Mouse (Mus musculus) hindbrain, embryonic 13.5 days (tissue): ENCODE measurements around the gene Myo1h. TPM values are rescaled to one million over a fixed set of nuclear protein-coding genes. Genes with fewer than 3 reads are reported as not detected.

ENCODE experiments used
- ATAC-seq: fragments of 200-750 bp; cut with Nextera tagmentation; 2 replicates; pipeline ENCODE4 v1.8.0; 2017; ENCODE audit warnings: moderate TSS enrichment; ENCODE audit not compliant: low FRiP score
- H3K27ac ChIP-seq: fragments of 300-500 bp; sonication (generic); 2 replicates; pipeline ENCODE4 v1.5.1; 2015; ENCODE audit warnings: inconsistent platforms, mild to moderate bottlenecking, moderate library complexity
- H3K27me3 ChIP-seq: fragments of 300-500 bp; sonication (generic); 2 replicates; pipeline ENCODE4 v1.6.1; 2015; ENCODE audit warnings: mild to moderate bottlenecking, inconsistent platforms
- H3K36me3 ChIP-seq: fragments of 300-500 bp; sonication (generic); 2 replicates; pipeline ENCODE4 v1.6.1; 2015; ENCODE audit warnings: mild to moderate bottlenecking, inconsistent platforms
- H3K4me1 ChIP-seq: fragments of 300-500 bp; sonication (generic); replicated peaks from 2 replicates; pipeline ENCODE4 v1.6.1; 2015; ENCODE audit warnings: inconsistent platforms
- H3K4me2 ChIP-seq: fragments of 300-500 bp; sonication (generic); 2 replicates; pipeline ENCODE4 v1.6.1; 2015; ENCODE audit warnings: inconsistent platforms, mild to moderate bottlenecking, moderate library complexity
- H3K4me3 ChIP-seq: fragments of 300-500 bp; sonication (generic); 2 replicates; pipeline ENCODE4 v1.5.1; 2015; ENCODE audit warnings: mild to moderate bottlenecking, inconsistent platforms
- H3K9ac ChIP-seq: fragments of 300-500 bp; sonication (generic); 2 replicates; pipeline ENCODE4 v1.6.1; 2015; ENCODE audit warnings: mild to moderate bottlenecking, inconsistent platforms
- H3K9me3 ChIP-seq: fragments of 300-500 bp; sonication (generic); 2 replicates; pipeline ENCODE4 v1.6.1; 2016; ENCODE audit warnings: inconsistent platforms
- WGBS: fragments of 180-500 bp; shearing (Covaris S2); methylation state at CpG from one replicate; pipeline ENCODE4 v1.1.7; 2015; 5-methylcytosine and 5-hydroxymethylcytosine counted together
- polyA plus RNA-seq: library from polyadenylated mRNA; unstranded; fragments of >200 nt; fragmentation: Nextera tagmentation; extraction: Ambion mirVana; gene quantifications from 2 replicates; pipeline ENCODE4 v1.2.1, GENCODE M21; 2015

Myo1h gene
- polyA plus RNA-seq, 1 experiment from 2014 or later, result 0.93 TPM

GRCm38 (mm10) chr5:114299156-114299855 lies 10.3 kb downstream of the Myo1h start:
- no peak overlapping the region for H3K4me3 ChIP-seq
- no peaks in the 10 kb centered on the region for H3K36me3 ChIP-seq
- peaks cover 40% of the 10 kb centered on the region for H3K4me1 ChIP-seq
- peaks cover 76% of the 10 kb centered on the region for H3K27me3 ChIP-seq
- no peaks in the 10 kb centered on the region for H3K9me3 ChIP-seq
- H3K9ac ChIP-seq, result peak overlapping the region; percentile 24; the same call in 1 of the 2 replicates
- 19% methylated on average over 22 of the region's 22 CpGs for WGBS
- H3K4me2 ChIP-seq, result no peak overlapping the region
- H3K27ac ChIP-seq, result peak overlapping the region; percentile 64
- ATAC-seq, result no peak

GRCm38 (mm10) chr5:114299883-114300610 lies 11.1 kb downstream of the Myo1h start:
- ATAC-seq, result no peak
- H3K4me2 ChIP-seq, result no peak overlapping the region
- no peak overlapping the region for H3K9ac ChIP-seq
- no peak overlapping the region for H3K27ac ChIP-seq
- H3K4me1 ChIP-seq, result peaks cover 40% of the 10 kb centered on the region
- no peaks in the 10 kb centered on the region for H3K9me3 ChIP-seq
- no peak overlapping the region for H3K4me3 ChIP-seq
- WGBS, result 43% methylated on average over 24 of the region's 24 CpGs
- H3K27me3 ChIP-seq, result peaks cover 77% of the 10 kb centered on the region
- H3K36me3 ChIP-seq, result no peaks in the 10 kb centered on the region

- WGBS, result 75% methylated on average over 6 of the region's 6 CpGs
Observed at GRCm38 (mm10) chr5:114303166-114303565, 14.2 kb downstream of the Myo1h start.

GRCm38 (mm10) chr5:114306496-114306895 lies 17.5 kb downstream of the Myo1h start:
- peaks cover 88% of the 10 kb centered on the region for H3K27me3 ChIP-seq
- no peak overlapping the region for H3K4me3 ChIP-seq
- H3K4me2 ChIP-seq, result no peak overlapping the region
- H3K36me3 ChIP-seq, result no peaks in the 10 kb centered on the region
- 69% methylated on average over 5 of the region's 5 CpGs for WGBS
- no peaks in the 10 kb centered on the region for H3K9me3 ChIP-seq
- no peak overlapping the region for H3K9ac ChIP-seq
- ATAC-seq, result no peak
- H3K4me1 ChIP-seq, result 0 out of 2 replicates have a peak, but pooled peaks cover 5% of the 10 kb centered on the region
- no peak overlapping the region for H3K27ac ChIP-seq

More at GRCm38 (mm10) chr5:114303166-114303565, 14.2 kb downstream of the Myo1h start:
- Histone ChIP-seq H3K27ac (no peak overlapping the region), H3K27me3 (peaks cover 76% of the 10 kb centered on the region), H3K36me3 (no peaks in the 10 kb centered on the region), H3K9me3 (no peaks in the 10 kb centered on the region), H3K4me2 (no peak overlapping the region), H3K4me1 (peaks cover 21% of the 10 kb centered on the region), H3K4me3 (no peak overlapping the region), H3K9ac (no peak overlapping the region)
- ATAC-seq, result no peak

- 42% methylated on average over 18 of the region's 18 CpGs for WGBS
- Histone ChIP-seq H3K4me1 (0 out of 2 replicates have a peak, but pooled peaks cover 5% of the 10 kb centered on the region), H3K9me3 (no peaks in the 10 kb centered on the region), H3K27ac (no peak overlapping the region), H3K4me2 (peak overlapping the region; percentile 13; the same call in 1 of the 2 replicates), H3K36me3 (no peaks in the 10 kb centered on the region), H3K4me3 (no peak overlapping the region), H3K9ac (no peak overlapping the region), H3K27me3 (peaks cover 76% of the 10 kb centered on the region)
- ATAC-seq, result no peak; the same call in 1 of the 2 replicates
Observed at GRCm38 (mm10) chr5:114308765-114309679, 20.1 kb downstream of the Myo1h start.

- no peaks in the 10 kb centered on the region for H3K36me3 ChIP-seq
- no peak overlapping the region for H3K4me3 ChIP-seq
- H3K27ac ChIP-seq, result no peak overlapping the region
- ATAC-seq, result no peak
- H3K4me2 ChIP-seq, result peak overlapping the region; percentile 13; the same call in 1 of the 2 replicates
- peaks cover 5% of the 10 kb centered on the region; the same call in 1 of the 2 replicates for H3K4me1 ChIP-seq
- H3K9ac ChIP-seq, result no peak overlapping the region
- WGBS, result 51% methylated on average over 11 of the region's 11 CpGs
- no peaks in the 10 kb centered on the region for H3K9me3 ChIP-seq
- peaks cover 69% of the 10 kb centered on the region for H3K27me3 ChIP-seq
Observed at GRCm38 (mm10) chr5:114309680-114310036, 20.7 kb downstream of the Myo1h start.

GRCm38 (mm10) chr5:114323105-114323790 lies 34.3 kb downstream of the Myo1h start:
- no peak overlapping the region for H3K4me2 ChIP-seq
- no peak overlapping the region for H3K27ac ChIP-seq
- no peaks in the 10 kb centered on the region for H3K36me3 ChIP-seq
- WGBS, result 58% methylated on average over 25 of the region's 25 CpGs
- no peak overlapping the region for H3K9ac ChIP-seq
- H3K4me3 ChIP-seq, result no peak overlapping the region
- no peak for ATAC-seq
- H3K9me3 ChIP-seq, result no peaks in the 10 kb centered on the region
- H3K4me1 ChIP-seq, result peaks cover 8% of the 10 kb centered on the region; the same call in 1 of the 2 replicates
- H3K27me3 ChIP-seq, result peaks cover 18% of the 10 kb centered on the region; the same call in 1 of the 2 replicates

GRCm38 (mm10) chr5:114323791-114324507 lies 35.0 kb downstream of the Myo1h start:
- no peaks in the 10 kb centered on the region for H3K9me3 ChIP-seq
- H3K4me1 ChIP-seq, result peaks cover 8% of the 10 kb centered on the region; the same call in 1 of the 2 replicates
- no peaks in the 10 kb centered on the region for H3K36me3 ChIP-seq
- peaks cover 17% of the 10 kb centered on the region; the same call in 1 of the 2 replicates for H3K27me3 ChIP-seq
- H3K4me2 ChIP-seq, result peak overlapping the region; percentile 0; the same call in 1 of the 2 replicates
- ATAC-seq, result no peak
- no peak overlapping the region for H3K27ac ChIP-seq
- no peak overlapping the region for H3K9ac ChIP-seq
- no peak overlapping the region for H3K4me3 ChIP-seq
- 25% methylated on average over 16 of the region's 16 CpGs for WGBS

- Histone ChIP-seq H3K9me3 (no peaks in the 10 kb centered on the region), H3K4me3 (no peak overlapping the region), H3K36me3 (no peaks in the 10 kb centered on the region), H3K27ac (no peak overlapping the region), H3K9ac (no peak overlapping the region), H3K4me1 (no peaks in the 10 kb centered on the region), H3K27me3 (0 out of 2 replicates have a peak, but pooled peaks cover 2% of the 10 kb centered on the region), H3K4me2 (no peak overlapping the region)
- WGBS, result 92% methylated on average over 5 of the region's 5 CpGs
- no peak for ATAC-seq
Observed at GRCm38 (mm10) chr5:114342996-114343395, 54.0 kb downstream of the Myo1h start.

GRCm38 (mm10) chr5:114343612-114344011 lies 54.6 kb downstream of the Myo1h start:
- no peak for ATAC-seq
- Histone ChIP-seq H3K27me3 (0 out of 2 replicates have a peak, but pooled peaks cover 2% of the 10 kb centered on the region), H3K9ac (no peak overlapping the region), H3K9me3 (no peaks in the 10 kb centered on the region), H3K36me3 (no peaks in the 10 kb centered on the region), H3K27ac (no peak overlapping the region), H3K4me3 (no peak overlapping the region), H3K4me1 (no peaks in the 10 kb centered on the region), H3K4me2 (no peak overlapping the region)
- 90% methylated on average over 7 of the region's 7 CpGs for WGBS

- 61% methylated on average over 3 of the region's 3 CpGs for WGBS
- Histone ChIP-seq H3K27me3 (0 out of 2 replicates have a peak, but pooled peaks cover 2% of the 10 kb centered on the region), H3K9ac (no peak overlapping the region), H3K4me3 (no peak overlapping the region), H3K4me2 (no peak overlapping the region), H3K27ac (no peak overlapping the region), H3K4me1 (no peaks in the 10 kb centered on the region), H3K36me3 (no peaks in the 10 kb centered on the region), H3K9me3 (no peaks in the 10 kb centered on the region)
- no peak for ATAC-seq
Observed at GRCm38 (mm10) chr5:114345538-114345937, 56.6 kb downstream of the Myo1h start.
